Comparison of ENCODE assay signal across 8 mouse cellular contexts in genomic region chr8:84799999-84800831, GRCm38 (mm10). TPM values are rescaled to one million over a fixed set of nuclear protein-coding genes. Genes with fewer than 3 reads are reported as not detected.
A peak's percentile ranks its signal among the peaks of the same experiment; 100 is the strongest.
DNase-seq lines count a peak whose midpoint lies in the region; ATAC-seq and TF ChIP-seq lines count a peak whose summit lies in the region.

TSS of gene Nfix (minus strand) at chr8:84800344.

- H3K4me3 ChIP-seq in bone marrow, adult 2 months (replicated peaks; ENCODE audit: control insufficient read depth, low read depth, low read length), result peak within 1 kb of the TSS; percentile 96
- H3K4me3 ChIP-seq in forebrain, embryonic 15.5 days, result peak within 1 kb of the TSS; percentile 84
- H3K4me3 ChIP-seq in hindbrain, embryonic 10.5 days, result peak within 1 kb of the TSS; percentile 56
- peak within 1 kb of the TSS; percentile 83 for H3K4me3 ChIP-seq in lung, postnatal 0 days (ENCODE audit: low read depth, low read length)
- H3K4me3 ChIP-seq in small intestine, adult 2 months (ENCODE audit: low read depth, low read length), result peak within 1 kb of the TSS; percentile 77

- peaks cover 3% of the 10 kb centered on the region; the same call in 1 of the 2 replicates for H3K4me1 ChIP-seq in bone marrow, adult 2 months (ENCODE audit: control insufficient read depth, insufficient read depth, low read length)
- H3K4me1 ChIP-seq in forebrain, embryonic 15.5 days, result peaks cover 54% of the 10 kb centered on the region
- H3K4me1 ChIP-seq in hindbrain, embryonic 10.5 days (replicated peaks), result peaks cover 14% of the 10 kb centered on the region; the same call in 1 of the 2 replicates
- H3K4me1 ChIP-seq in lung, postnatal 0 days (ENCODE audit: insufficient read depth, low read depth, low read length), result peaks cover 8% of the 10 kb centered on the region; the same call in 1 of the 2 replicates
- peaks cover 4% of the 10 kb centered on the region for H3K4me1 ChIP-seq in small intestine, adult 2 months (ENCODE audit: control insufficient read depth, insufficient read depth, insufficient read length, low read length)

- peak; percentile 23; the same call in 1 of the 2 replicates for ATAC-seq in forebrain, embryonic 15.5 days (replicated peaks)
- ATAC-seq in lung, postnatal 0 days, result peak; percentile 66

- H3K9me3 ChIP-seq in forebrain, embryonic 15.5 days, result no peaks in the 10 kb centered on the region
- no peaks in the 10 kb centered on the region for H3K9me3 ChIP-seq in hindbrain, embryonic 10.5 days
- H3K9me3 ChIP-seq in lung, postnatal 0 days (ENCODE audit: low read length), result no peaks in the 10 kb centered on the region

- peak within 1 kb of the TSS; percentile 69 for H3K4me2 ChIP-seq in forebrain, embryonic 15.5 days (replicated peaks)
- peak within 1 kb of the TSS; percentile 83 for H3K4me2 ChIP-seq in lung, postnatal 0 days (replicated peaks; ENCODE audit: low read depth, low read length)

- peak within 1 kb of the TSS; percentile 60; the same call in 1 of the 2 replicates for H3K27ac ChIP-seq in bone marrow, adult 2 months (ENCODE audit: control insufficient read depth, insufficient read depth, low read depth, low read length, poor library complexity)
- peak within 1 kb of the TSS; percentile 97 for H3K27ac ChIP-seq in forebrain, embryonic 15.5 days (replicated peaks)
- peak within 1 kb of the TSS; percentile 62 for H3K27ac ChIP-seq in hindbrain, embryonic 10.5 days
- H3K27ac ChIP-seq in lung, postnatal 0 days (ENCODE audit: low read length), result peak within 1 kb of the TSS; percentile 91
- H3K27ac ChIP-seq in small intestine, adult 2 months (ENCODE audit: insufficient read depth, low read depth, low read length), result peak within 1 kb of the TSS; percentile 9; the same call in 1 of the 2 replicates

- TF ChIP-seq CTCF in bone marrow, adult 2 months (IDR thresholded peaks at IDR 0.05; ENCODE audit: control insufficient read depth, insufficient read depth, low read length), result 0 out of 2 replicates have a peak, but pooled peaks have one; percentile 8
- TF ChIP-seq CTCF in lung, postnatal 0 days (IDR thresholded peaks at IDR 0.05), result peak; percentile 20; the same call in 1 of the 2 replicates
- no peak for TF ChIP-seq CTCF in small intestine, adult 2 months (IDR thresholded peaks at IDR 0.05; ENCODE audit: extremely low read depth, insufficient read length, insufficient replicate concordance, low read depth, low read length)

- peak within 1 kb of the TSS; percentile 95 for H3K9ac ChIP-seq in forebrain, embryonic 15.5 days (replicated peaks)
- peak within 1 kb of the TSS; percentile 77 for H3K9ac ChIP-seq in lung, postnatal 0 days (replicated peaks; ENCODE audit: low read depth)

- peak; percentile 67 for DNase-seq in embryo, embryonic 11 days
- no peak for DNase-seq in embryo, embryonic 9.5 days (ENCODE audit: extremely low spot score)
- DNase-seq in hindbrain, embryonic 10.5 days (ENCODE audit: low spot score), result peak; percentile 40
- peak; percentile 65 for DNase-seq in layer of hippocampus, adult 9-11 months
- peak; percentile 85 for DNase-seq in lung, postnatal 0 days (ENCODE audit: low spot score)

- WGBS in bone marrow, adult 2 months, result 19% methylated on average over 121 of the region's 125 CpGs
- under 1% methylated on average over 100 of the region's 125 CpGs for WGBS in forebrain, embryonic 15.5 days
- WGBS in hindbrain, embryonic 10.5 days, result 16% methylated on average over 112 of the region's 125 CpGs
- under 1% methylated on average over 54 of the region's 125 CpGs for WGBS in lung, postnatal 0 days
- WGBS in small intestine, adult 2 months, result 16% methylated on average over 118 of the region's 125 CpGs

- H3K36me3 ChIP-seq in forebrain, embryonic 15.5 days, result no peaks in the 10 kb centered on the region
- no peaks in the 10 kb centered on the region for H3K36me3 ChIP-seq in hindbrain, embryonic 10.5 days
- H3K36me3 ChIP-seq in lung, postnatal 0 days (ENCODE audit: insufficient read depth, low read length), result 0 out of 2 replicates have a peak, but pooled peaks cover 6% of the 10 kb centered on the region
- no peaks in the 10 kb centered on the region for H3K36me3 ChIP-seq in small intestine, adult 2 months (ENCODE audit: control insufficient read depth, insufficient read depth, low read length)

- TF ChIP-seq POLR2A in bone marrow, adult 2 months (IDR thresholded peaks at IDR 0.05; ENCODE audit: borderline replicate concordance, control insufficient read depth, low read depth, low read length), result 0 out of 2 replicates have a peak, but pooled peaks have one; percentile 26
- TF ChIP-seq POLR2A in small intestine, adult 2 months (IDR thresholded peaks at IDR 0.05; ENCODE audit: low read depth, low read length), result no peak

- no peaks in the 10 kb centered on the region for H3K27me3 ChIP-seq in forebrain, embryonic 15.5 days
- peaks cover 98% of the 10 kb centered on the region for H3K27me3 ChIP-seq in hindbrain, embryonic 10.5 days (ENCODE audit: insufficient read depth, poor library complexity, severe bottlenecking)
- H3K27me3 ChIP-seq in lung, postnatal 0 days (replicated peaks; ENCODE audit: insufficient read depth, low read length), result no peaks in the 10 kb centered on the region
- H3K27me3 ChIP-seq in small intestine, adult 2 months (ENCODE audit: control insufficient read depth, insufficient read depth, low read length), result no peaks in the 10 kb centered on the region

- TF ChIP-seq EP300 in lung, postnatal 0 days (IDR thresholded peaks at IDR 0.05), result no peak

RNA-seq across cellular contexts. Expression of gene Nfix, which starts in this region (rescaled TPM):
- polyA plus RNA-seq in bone marrow, adult 2 months (2011; ENCODE audit: insufficient read depth, insufficient read length, low replicate concordance, missing spikeins), result 20.6 and 23.7 TPM in 2 replicates
- polyA plus RNA-seq in forebrain, embryonic 15.5 days (2015; fragmentation: Nextera tagmentation; extraction: Ambion mirVana), result 413 and 445 TPM in 2 replicates
- polyA plus RNA-seq in hindbrain, embryonic 10.5 days (2016; fragmentation: Nextera tagmentation; extraction: Ambion mirVana), result 0.07 and 0.29 TPM in 2 replicates
- 38.8 and 45.1 TPM in 2 replicates for polyA plus RNA-seq in lung, postnatal 0 days (2015; fragmentation: Nextera tagmentation; extraction: Ambion mirVana)
- 22.3 and 26.1 TPM in 2 replicates for polyA plus RNA-seq in small intestine, adult 2 months (2012; rRNA removed)

Comparison
In these comparisons a context has a peak if more than half of its experiments do, and no peak if none do; other contexts are left out.
1. RNA of gene Nfix (polyA plus RNA-seq): 413 to 445 TPM in forebrain, embryonic 15.5 days, 38.8 to 45.1 TPM in lung, postnatal 0 days, 22.3 to 26.1 TPM in small intestine, adult 2 months and 20.6 to 23.7 TPM in bone marrow, adult 2 months; 0.07 to 0.29 TPM in hindbrain, embryonic 10.5 days; every median in the first group is over 10 times any median in the second.
2. Peak in DNase-seq, H3K4me3 ChIP-seq and H3K27ac ChIP-seq in hindbrain, embryonic 10.5 days; RNA of the gene not detected or under 1 TPM.
3. H3K27ac ChIP-seq: peak in every context shown above with its lines; median percentile 97 in forebrain, embryonic 15.5 days; 91 in lung, postnatal 0 days; 62 in hindbrain, embryonic 10.5 days; 60 in bone marrow, adult 2 months; 9 in small intestine, adult 2 months.
4. Peak in every context shown above with its lines, with median percentiles within 50 percentile points of each other: H3K4me3 ChIP-seq.